Mouse (Mus musculus) brain, embryonic 14.5 days (tissue): ENCODE results near the gene Alk. TPM values are rescaled to one million over a fixed set of nuclear protein-coding genes. Genes with fewer than 3 reads are reported as not detected.

Source experiments
- DNase-seq: peaks from one replicate; pipeline ENCODE4 v3.0.0-alpha.2; 2011; ENCODE audit warnings: low read depth
- CTCF ChIP-seq: fragments of 200-500 bp; IDR thresholded peaks from 2 replicates; pipeline ENCODE4 v1.5.1; 2012; ENCODE audit warnings: inconsistent platforms, mild to moderate bottlenecking, moderate library complexity, borderline replicate concordance; ENCODE audit not compliant: insufficient read depth, insufficient read length; ENCODE audit errors: extremely low read depth
- POLR2A ChIP-seq: fragments of 200-500 bp; IDR thresholded peaks from 2 replicates; pipeline ENCODE4 v1.6.1; 2012; ENCODE audit warnings: mild to moderate bottlenecking, inconsistent platforms, borderline replicate concordance; ENCODE audit not compliant: poor library complexity, insufficient read depth, insufficient read length, severe bottlenecking; ENCODE audit errors: extremely low read depth
- polyA plus RNA-seq: library from polyadenylated mRNA; depleted of rRNA; stranded (reverse); fragments of >200 nt; gene quantifications from 2 replicates; pipeline ENCODE4 v1.2.3, GENCODE M21; 2012; rRNA removed

The Alk gene
- polyA plus RNA-seq: 1.3 and 3.7 TPM in 2 replicates

DNA sequence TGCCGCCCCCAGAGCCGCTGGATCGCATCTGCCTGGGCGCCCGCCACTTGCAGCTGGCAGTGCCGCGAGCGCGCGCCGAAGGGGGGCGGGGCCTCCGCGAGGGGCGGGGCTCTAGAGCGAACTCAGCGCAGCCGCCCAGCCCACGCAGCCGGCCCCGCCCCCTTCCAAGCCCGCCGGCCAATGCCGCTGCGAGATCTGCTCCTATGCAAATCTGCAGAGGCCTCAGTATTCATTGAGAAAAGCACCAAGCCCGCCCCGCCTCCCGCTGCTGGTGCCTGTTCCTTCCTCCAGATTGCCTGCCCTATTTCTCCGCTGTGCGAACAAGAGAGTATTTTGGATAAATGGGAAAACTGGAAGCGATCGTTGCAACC, at the start of gene Alk:
Alk (minus strand) TSS at position 18 of the 371 bp plus-strand sequence.
- TF ChIP-seq CTCF: no peak
- peak; percentile 99 for DNase-seq

DNA sequence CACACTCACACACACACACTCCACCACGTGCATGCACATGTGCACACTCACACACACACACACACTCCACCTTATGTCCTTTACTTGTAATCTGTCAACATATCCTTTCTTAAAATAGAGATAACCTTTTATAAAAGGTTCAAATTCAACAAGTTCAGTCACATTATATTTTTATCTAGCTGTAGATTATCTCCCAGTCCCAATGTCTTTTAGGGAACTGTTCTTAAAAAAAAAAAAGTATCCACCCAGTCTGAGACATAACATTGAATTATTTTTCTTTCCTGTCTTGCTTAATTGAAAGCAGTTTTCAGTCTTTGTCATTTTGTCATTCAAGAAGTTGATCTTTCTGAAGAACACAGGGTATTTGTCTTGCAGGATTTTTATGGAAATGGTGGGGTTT, 48.4 kb upstream of the Alk start:
- no peak for DNase-seq
- no peak for TF ChIP-seq CTCF
- no peak for TF ChIP-seq POLR2A

- TF ChIP-seq CTCF (no peak), POLR2A (no peak)
- DNase-seq: no peak
These were observed 44.3 kb upstream of the Alk start for GRCm38 (mm10) chr17:72648607-72649217.

- no peak for TF ChIP-seq CTCF
These were observed 41.7 kb upstream of the Alk start for GRCm38 (mm10) chr17:72646167-72646566.

DNA sequence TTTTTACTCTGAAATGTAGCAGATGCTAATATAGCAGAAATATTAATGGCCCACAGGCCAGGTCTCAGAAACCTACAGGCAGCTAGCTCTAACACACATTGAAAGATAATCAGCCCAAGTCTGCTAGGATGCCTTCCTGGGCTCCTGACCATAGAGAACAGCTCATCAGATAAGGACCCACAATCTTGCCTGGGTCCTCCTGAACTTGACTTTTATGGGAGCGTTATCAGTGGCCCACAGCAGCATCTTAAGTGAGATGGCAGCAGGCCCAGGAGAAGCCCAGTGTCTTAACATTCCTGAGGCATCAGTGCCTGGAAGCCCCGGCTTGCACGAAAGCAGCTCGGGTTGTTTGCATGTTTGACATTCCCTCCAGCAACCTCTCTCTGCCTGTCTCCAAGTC, 35.7 kb upstream of the Alk start:
- no peak for TF ChIP-seq CTCF
- no peak for TF ChIP-seq POLR2A
- no peak for DNase-seq

More at GRCm38 (mm10) chr17:72646167-72646566, 41.7 kb upstream of the Alk start:
- no peak for DNase-seq

DNA sequence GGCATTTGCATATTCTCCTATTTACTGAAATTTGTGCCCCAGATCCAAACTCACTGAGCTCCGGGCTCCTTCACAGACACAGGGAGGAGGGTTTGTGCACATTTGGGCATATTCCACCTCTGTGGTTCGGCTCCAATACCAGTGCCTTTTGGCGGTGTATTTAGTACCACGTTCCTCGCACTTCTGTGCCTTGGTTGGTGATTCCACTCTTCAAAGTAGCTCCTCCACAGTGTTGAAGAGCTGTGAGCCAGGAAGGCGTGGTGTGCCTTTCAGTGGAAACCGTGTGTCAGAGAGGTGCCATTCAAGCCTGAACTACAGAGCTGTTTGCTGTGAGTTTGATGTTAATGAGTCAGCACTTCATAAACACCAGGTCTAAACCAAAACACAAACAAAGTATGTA, 35.0 kb upstream of the Alk start:
- TF ChIP-seq CTCF (no peak), POLR2A (no peak)
- no peak for DNase-seq

- peak; percentile 95 for DNase-seq
- TF ChIP-seq CTCF: peak; percentile 87
- TF ChIP-seq POLR2A: no peak
These were observed 1.8 kb upstream of the Alk start for GRCm38 (mm10) chr17:72606251-72606650.

DNA sequence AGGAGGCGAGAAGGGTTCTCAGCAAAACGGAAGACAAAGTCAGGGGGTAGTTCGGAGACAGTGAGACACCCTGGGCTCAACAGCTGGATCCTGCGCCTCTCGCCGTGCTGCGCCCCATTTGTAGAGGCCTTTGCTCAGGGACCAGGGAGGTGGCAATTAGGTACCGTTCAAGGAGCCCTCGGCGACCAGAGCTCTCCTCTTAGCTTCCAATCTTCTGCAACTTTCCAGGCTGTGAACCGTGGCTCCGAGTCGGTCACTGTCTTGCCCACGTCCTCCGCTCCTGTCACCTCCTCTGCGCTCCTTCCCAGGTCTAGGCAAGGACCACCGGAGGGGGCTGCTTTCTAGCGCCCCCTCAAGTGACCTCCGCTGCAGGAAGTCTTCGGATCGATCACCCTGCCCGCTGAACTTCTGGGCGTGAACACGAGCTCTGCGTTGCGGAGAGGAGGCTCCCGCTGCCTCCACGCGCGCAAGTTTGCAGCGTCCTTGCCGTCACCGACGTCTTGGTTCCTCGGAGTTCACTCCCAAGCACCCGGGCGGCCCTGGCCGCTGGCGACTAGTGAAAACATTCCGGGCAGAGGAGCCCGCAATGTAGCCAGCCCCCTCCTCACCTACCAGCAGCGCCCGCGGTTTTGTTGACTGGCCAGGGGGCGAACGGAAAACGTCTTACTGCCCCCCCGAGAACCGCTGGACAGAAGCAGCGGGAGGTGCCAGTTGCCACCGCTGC, 379 bp downstream of the Alk start:
- TF ChIP-seq CTCF: no peak
- no peak for TF ChIP-seq POLR2A
- DNase-seq: peak; percentile 39

DNA sequence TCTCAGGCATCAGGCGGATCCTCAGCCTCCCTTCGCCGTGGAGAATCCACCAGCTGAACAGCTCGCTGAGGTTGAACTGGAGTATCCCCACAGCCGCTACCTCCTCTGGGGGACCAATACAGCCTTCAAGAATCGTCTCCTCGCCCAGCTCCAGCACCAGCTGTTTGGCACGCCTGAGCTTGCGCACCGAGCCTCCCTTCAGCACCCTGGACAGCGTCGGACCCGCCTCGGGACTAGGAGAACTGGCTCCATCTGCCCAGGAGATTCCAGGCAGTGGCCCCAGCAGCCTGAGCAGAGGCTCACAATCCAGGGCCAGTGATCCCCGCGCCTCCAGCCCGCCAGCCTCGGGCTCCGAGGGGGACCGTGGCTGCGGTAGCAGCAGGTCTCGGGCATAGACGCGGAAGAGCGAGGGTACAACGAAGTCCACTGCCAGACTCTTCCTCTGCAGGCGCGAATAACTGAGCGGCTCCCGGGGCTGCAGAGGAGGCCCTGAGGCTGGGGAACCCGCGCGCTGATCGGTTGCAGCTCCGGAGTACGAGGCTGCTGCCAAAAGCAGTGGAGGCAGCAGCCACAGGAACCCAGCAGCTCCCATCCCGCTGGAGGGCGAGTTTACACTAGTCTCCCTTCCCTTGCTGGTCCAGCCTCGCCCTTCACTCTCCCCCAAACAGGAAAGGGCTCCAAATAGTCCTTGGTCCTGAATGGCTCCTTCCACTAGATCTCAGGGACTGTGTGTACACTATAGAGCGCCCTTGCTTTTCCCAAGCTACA, 1.1 kb downstream of the Alk start:
- peak; percentile 83 for DNase-seq
- TF ChIP-seq POLR2A (no peak), CTCF (no peak)

DNA sequence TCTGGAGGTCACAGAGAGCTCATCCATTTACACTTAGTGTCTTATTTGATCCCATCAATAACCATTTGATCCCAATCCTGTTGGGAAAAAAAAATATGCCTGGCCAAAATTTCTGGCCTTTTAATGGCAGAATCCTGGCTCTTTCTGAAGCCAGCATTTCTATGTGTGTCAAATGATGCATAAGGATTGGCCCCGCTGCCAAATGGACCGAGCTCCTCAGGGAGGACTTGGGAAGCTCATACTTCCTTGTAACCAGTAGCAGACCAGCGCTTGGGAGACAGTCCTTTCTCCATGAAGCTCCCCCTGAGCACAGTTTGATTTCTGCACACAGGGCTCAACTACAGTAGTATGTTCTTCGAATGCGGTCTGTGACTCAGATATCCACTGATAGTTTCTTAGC, 3.6 kb downstream of the Alk start:
- no peak for DNase-seq
- TF ChIP-seq POLR2A (no peak), CTCF (no peak)

DNA sequence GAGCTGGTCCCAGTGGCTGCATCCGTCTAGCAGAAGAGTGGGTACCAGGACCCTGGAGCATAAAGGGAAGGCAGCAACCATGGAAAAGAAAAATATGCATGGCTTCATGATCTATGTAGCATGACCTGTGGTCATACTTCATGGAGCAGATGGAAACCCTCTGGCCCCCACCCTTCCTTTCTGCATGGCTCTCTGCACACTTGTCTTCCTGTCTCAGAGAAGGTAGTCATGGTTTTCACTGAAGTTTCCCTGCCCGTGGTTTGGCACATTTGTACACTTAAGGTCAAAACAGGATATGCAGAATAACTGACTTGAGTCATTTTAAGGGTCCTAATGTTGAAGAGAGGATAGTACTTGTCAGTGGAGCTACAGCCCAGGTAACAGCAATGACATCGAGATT, 16.8 kb downstream of the Alk start:
- DNase-seq: no peak
- TF ChIP-seq CTCF (no peak), POLR2A (no peak)

GRCm38 (mm10) chr17:72580142-72580541, 24.3 kb downstream of the Alk start:
- TF ChIP-seq POLR2A: no peak
- TF ChIP-seq CTCF: no peak
- DNase-seq: peak; percentile 96

- TF ChIP-seq POLR2A (no peak), CTCF (no peak)
- DNase-seq: peak; percentile 68
These were observed 25.1 kb downstream of the Alk start for GRCm38 (mm10) chr17:72579321-72579720.
